Mouse (Mus musculus) MEL (cell line): ENCODE results near the gene Cdc42ep4. TPM values are rescaled to one million over a fixed set of nuclear protein-coding genes. Genes with fewer than 3 reads are reported as not detected.

Source experiments
- DNase-seq: peaks from one replicate; pipeline ENCODE4 v3.0.0; 2011; ENCODE audit warnings: low read depth, low spot score
- H3K27ac ChIP-seq: 2 replicates; pipeline ENCODE4 v1.5.1; 2012; ENCODE audit warnings: low read depth, mild to moderate bottlenecking, control low read depth, low read length, moderate library complexity; ENCODE audit not compliant: control insufficient read depth
- H3K27me3 ChIP-seq, 2 experiments: fragments of 150-350 bp in 1 of 2; sonication (generic) in 1 of 2; 2 replicates each; pipeline ENCODE4 v1.6.1; 2012; ENCODE audit warnings: low read length in 2 of 2, mild to moderate bottlenecking in 2 of 2, improper control_type of control experiment in 1 of 2, moderate library complexity in 1 of 2; ENCODE audit not compliant: insufficient read depth in 2 of 2, control insufficient read depth in 1 of 2
- H3K36me3 ChIP-seq, 2 experiments: 2 replicates each; pipeline ENCODE4 v1.6.1; 2012 to 2014; ENCODE audit warnings: low read length in 2 of 2, improper control_type of control experiment in 1 of 2, inconsistent platforms in 1 of 2, mild to moderate bottlenecking in 1 of 2; ENCODE audit not compliant: insufficient read depth in 2 of 2, control insufficient read depth in 1 of 2
- H3K4me1 ChIP-seq, 2 experiments: fragments of 150-350 bp in 1 of 2; sonication (generic) in 1 of 2; 2 replicates each; pipeline ENCODE4 v1.6.1; 2012; ENCODE audit warnings: low read length in 2 of 2, improper control_type of control experiment in 1 of 2, mild to moderate bottlenecking in 1 of 2; ENCODE audit not compliant: insufficient read depth in 2 of 2, control insufficient read depth in 1 of 2
- H3K4me3 ChIP-seq, 2 experiments: fragments of 150-350 bp in 1 of 2; sonication (generic) in 1 of 2; 2 replicates each; pipeline ENCODE4 v1.5.1; 2012; ENCODE audit warnings: low read depth in 2 of 2, low read length in 2 of 2, mild to moderate bottlenecking in 2 of 2, moderate library complexity in 2 of 2, control low read depth in 1 of 2, improper control_type of control experiment in 1 of 2; ENCODE audit not compliant: control insufficient read depth in 1 of 2, insufficient read depth in 1 of 2
- H3K79me2 ChIP-seq: 2 replicates; pipeline ENCODE4 v1.6.1; 2012; ENCODE audit warnings: mild to moderate bottlenecking, low read length, moderate library complexity; ENCODE audit not compliant: control insufficient read depth, poor library complexity, insufficient read depth
- H3K9ac ChIP-seq: 2 replicates; pipeline ENCODE4 v1.6.1; 2012; ENCODE audit warnings: low read depth, mild to moderate bottlenecking, control low read depth, low read length, moderate library complexity; ENCODE audit not compliant: control insufficient read depth, poor library complexity, severe bottlenecking
- H3K9me3 ChIP-seq: fragments of 150-350 bp; sonication (generic); replicated peaks from 2 replicates; pipeline ENCODE4 v1.6.1; 2012; ENCODE audit warnings: mild to moderate bottlenecking, low read length, improper control_type of control experiment, moderate library complexity; ENCODE audit not compliant: insufficient read depth
- CHD1 ChIP-seq: IDR thresholded peaks from 2 replicates; pipeline ENCODE4 v1.6.1; 2012; ENCODE audit warnings: low read depth, mild to moderate bottlenecking, inconsistent platforms, low read length, improper control_type of control experiment
- CHD2 ChIP-seq: IDR thresholded peaks from 2 replicates; pipeline ENCODE4 v1.6.1; 2011; ENCODE audit warnings: low read length, improper control_type of control experiment
- CTCF ChIP-seq, 3 experiments: IDR thresholded peaks in 2 of 3; conservative IDR thresholded peaks in 1 of 3; 2 replicates each; pipeline ENCODE4 v1.5.1; 2011 to 2012; ENCODE audit warnings: low read length in 3 of 3, low read depth in 2 of 3, mild to moderate bottlenecking in 2 of 3, improper control_type of control experiment in 1 of 3, inconsistent platforms in 1 of 3, mixed read lengths in 1 of 3, moderate library complexity in 1 of 3; ENCODE audit not compliant: control insufficient read depth in 1 of 3, insufficient read depth in 1 of 3, poor library complexity in 1 of 3, severe bottlenecking in 1 of 3
- E2F4 ChIP-seq: IDR thresholded peaks from 2 replicates; pipeline ENCODE4 v1.6.1; 2011; ENCODE audit warnings: low read depth, low read length, improper control_type of control experiment, borderline replicate concordance
- ELF1 ChIP-seq: IDR thresholded peaks from 2 replicates; pipeline ENCODE4 v1.6.1; 2014; ENCODE audit warnings: low read depth, mild to moderate bottlenecking, inconsistent platforms, low read length, improper control_type of control experiment, moderate library complexity
- EP300 ChIP-seq, 2 experiments: IDR thresholded peaks; 2 replicates each; pipeline ENCODE4 v1.6.1; 2011; ENCODE audit warnings: improper control_type of control experiment in 2 of 2, low read length in 2 of 2, low read depth in 1 of 2, mild to moderate bottlenecking in 1 of 2
- ETS1 ChIP-seq: IDR thresholded peaks from 2 replicates; pipeline ENCODE4 v1.6.1; 2012; ENCODE audit warnings: low read depth, mild to moderate bottlenecking, inconsistent platforms, low read length, improper control_type of control experiment, moderate library complexity
- GABPA ChIP-seq: IDR thresholded peaks from 2 replicates; pipeline ENCODE4 v1.6.1; 2012; ENCODE audit warnings: low read depth, mild to moderate bottlenecking, inconsistent platforms, low read length, improper control_type of control experiment, moderate library complexity
- GATA1 ChIP-seq: IDR thresholded peaks from 2 replicates; pipeline ENCODE4 v1.6.1; 2011; ENCODE audit warnings: low read depth, low read length, improper control_type of control experiment
- KAT2A ChIP-seq: conservative IDR thresholded peaks from 2 replicates; pipeline ENCODE4 v1.6.1; 2012; ENCODE audit warnings: low read depth, low read length, improper control_type of control experiment, inconsistent platforms
- MAFK ChIP-seq: IDR thresholded peaks from 2 replicates; pipeline ENCODE4 v1.6.1; 2011; ENCODE audit warnings: low read depth, mild to moderate bottlenecking, low read length, improper control_type of control experiment, borderline replicate concordance
- MAZ ChIP-seq: IDR thresholded peaks from 2 replicates; pipeline ENCODE4 v1.6.1; 2012; ENCODE audit warnings: low read depth, mild to moderate bottlenecking, inconsistent platforms, low read length, improper control_type of control experiment
- MEF2A ChIP-seq: IDR thresholded peaks from 2 replicates; pipeline ENCODE4 v1.6.1; 2014; ENCODE audit warnings: low read depth, mild to moderate bottlenecking, inconsistent platforms, low read length, improper control_type of control experiment; ENCODE audit not compliant: poor library complexity, insufficient replicate concordance, severe bottlenecking; ENCODE audit errors: extremely low read depth
- MXI1 ChIP-seq: IDR thresholded peaks from 2 replicates; pipeline ENCODE4 v1.6.1; 2011; ENCODE audit warnings: mild to moderate bottlenecking, low read depth, low read length, improper control_type of control experiment
- MYB ChIP-seq: IDR thresholded peaks from 2 replicates; pipeline ENCODE4 v1.6.1; 2011; ENCODE audit warnings: mild to moderate bottlenecking, low read depth, low read length, improper control_type of control experiment
- MYC ChIP-seq: IDR thresholded peaks from 2 replicates; pipeline ENCODE4 v1.6.1; 2011; ENCODE audit warnings: low read depth, mild to moderate bottlenecking, low read length, improper control_type of control experiment, moderate library complexity
- NELFE ChIP-seq: IDR thresholded peaks from 2 replicates; pipeline ENCODE4 v1.6.1; 2011; ENCODE audit warnings: low read depth, low read length, improper control_type of control experiment
- NRF1 ChIP-seq: IDR thresholded peaks from 2 replicates; pipeline ENCODE4 v1.6.1; 2014; ENCODE audit warnings: low read depth, mild to moderate bottlenecking, inconsistent platforms, low read length, improper control_type of control experiment, moderate library complexity; ENCODE audit not compliant: poor library complexity, insufficient read depth, severe bottlenecking
- POLR2AphosphoS2 ChIP-seq: IDR thresholded peaks from 2 replicates; pipeline ENCODE4 v1.6.1; 2011; ENCODE audit warnings: low read length, improper control_type of control experiment
- POLR2AphosphoS5 ChIP-seq: IDR thresholded peaks from 2 replicates; pipeline ENCODE4 v1.6.1; 2012; ENCODE audit warnings: low read depth, borderline replicate concordance, mild to moderate bottlenecking, inconsistent platforms, low read length, moderate library complexity, mixed read lengths
- RAD21 ChIP-seq: IDR thresholded peaks from 2 replicates; pipeline ENCODE4 v1.6.1; 2011; ENCODE audit warnings: mild to moderate bottlenecking, low read depth, low read length, improper control_type of control experiment
- SMC3 ChIP-seq: IDR thresholded peaks from 2 replicates; pipeline ENCODE4 v1.6.1; 2011; ENCODE audit warnings: low read depth, low read length, improper control_type of control experiment
- TAL1 ChIP-seq: IDR thresholded peaks from 2 replicates; pipeline ENCODE4 v1.6.1; 2012; ENCODE audit warnings: mild to moderate bottlenecking, inconsistent platforms, low read length, moderate library complexity, mixed read lengths
- USF2 ChIP-seq, 2 experiments: IDR thresholded peaks; 2 replicates each; pipeline ENCODE4 v1.6.1; 2011 to 2012; ENCODE audit warnings: improper control_type of control experiment in 2 of 2, low read length in 2 of 2, borderline replicate concordance in 1 of 2, inconsistent platforms in 1 of 2, low read depth in 1 of 2, mild to moderate bottlenecking in 1 of 2; ENCODE audit not compliant: insufficient read depth in 1 of 2
- ZC3H11A ChIP-seq: IDR thresholded peaks from 2 replicates; pipeline ENCODE4 v1.6.1; 2012; ENCODE audit warnings: low read depth, mild to moderate bottlenecking, inconsistent platforms, low read length, improper control_type of control experiment
- ZKSCAN1 ChIP-seq: IDR thresholded peaks from 2 replicates; pipeline ENCODE4 v1.6.1; 2012; ENCODE audit warnings: low read depth, mild to moderate bottlenecking, inconsistent platforms, low read length, improper control_type of control experiment, moderate library complexity
- ZMIZ1 ChIP-seq: IDR thresholded peaks from 2 replicates; pipeline ENCODE4 v1.6.1; 2012; ENCODE audit warnings: low read depth, mild to moderate bottlenecking, inconsistent platforms, low read length, improper control_type of control experiment, moderate library complexity
- ZNF384 ChIP-seq: IDR thresholded peaks from 2 replicates; pipeline ENCODE4 v1.6.1; 2012; ENCODE audit warnings: low read depth, mild to moderate bottlenecking, inconsistent platforms, low read length, improper control_type of control experiment
- polyA plus RNA-seq, 2 experiments: library from polyadenylated mRNA; stranded (reverse) in 1 of 2; unstranded in 1 of 2; fragments of >175 nt in 1 of 2; fragments of >200 nt in 1 of 2; gene quantifications; 2 replicates each; pipeline versions ENCODE4 v1.2.1 to v1.2.4; 2012; ENCODE audit warnings: low replicate concordance in 2 of 2, low read depth in 1 of 2; ENCODE audit not compliant: insufficient read length in 2 of 2, insufficient read depth in 1 of 2, missing spikeins in 1 of 2
- total RNA-seq: library from RNA; depleted of rRNA; stranded (reverse); fragments of 300-350 nt; gene quantifications from 2 replicates; pipeline ENCODE4 v1.2.3, GENCODE M21; 2012

Cdc42ep4 gene
- total and polyA plus RNA-seq, 3 experiments: 27.7 to 39.0 TPM; not detected in 1

GRCm38 (mm10) chr11:113766284-113766985 lies 14.8 kb upstream of the Cdc42ep4 start:
- DNase-seq: no peak
- no peaks in the 10 kb centered on the region for H3K79me2 ChIP-seq
- no peak overlapping the region for H3K27ac ChIP-seq
- H3K9me3 ChIP-seq: no peaks in the 10 kb centered on the region
- no peaks in the 10 kb centered on the region for H3K27me3 ChIP-seq
- no peak overlapping the region for H3K9ac ChIP-seq
- TF ChIP-seq GATA1: no peak
- TF ChIP-seq ZKSCAN1: no peak
- H3K4me1 ChIP-seq: peaks cover 22 to 42% of the 10 kb centered on the region in 2 experiments
- no peak overlapping the region for H3K4me3 ChIP-seq
- H3K36me3 ChIP-seq: peaks cover 0 to 24% of the 10 kb centered on the region in 2 experiments; a peak in 2 of 4 replicates

- peak; percentile 53 for DNase-seq
- no peak overlapping the region for H3K4me3 ChIP-seq
- no peaks in the 10 kb centered on the region for H3K9me3 ChIP-seq
- no peaks in the 10 kb centered on the region for H3K79me2 ChIP-seq
- H3K27ac ChIP-seq: no peak overlapping the region
- peaks cover 0 to 24% of the 10 kb centered on the region in 2 experiments; a peak in 2 of 4 replicates for H3K36me3 ChIP-seq
- no peak overlapping the region for H3K9ac ChIP-seq
- H3K27me3 ChIP-seq: no peaks in the 10 kb centered on the region
- H3K4me1 ChIP-seq: peaks cover 22 to 42% of the 10 kb centered on the region in 2 experiments
- TF ChIP-seq E2F4: no peak
- TF ChIP-seq GABPA: no peak
- no peak for TF ChIP-seq CHD1
- TF ChIP-seq CTCF (IDR thresholded peaks at IDR 0.05 in 2 of 3, conservative IDR thresholded peaks at IDR 0.05 in 1 of 3; ENCODE audit: control insufficient read depth in 1 of 3, insufficient read depth in 1 of 3, low read depth in 2 of 3, low read length in 3 of 3, poor library complexity in 1 of 3, severe bottlenecking in 1 of 3): no peak
- peak; percentile 36; the same call in 1 of the 2 replicates for TF ChIP-seq GATA1
- TF ChIP-seq EP300 (IDR thresholded peaks at IDR 0.05; ENCODE audit: low read depth in 1 of 2, low read length in 2 of 2): peak in 1 of 2 experiments; percentile 59; a peak in 2 of 4 replicates
- no peak for TF ChIP-seq ZNF384
- TF ChIP-seq TAL1: no peak
- no peak for TF ChIP-seq ELF1
- no peak for TF ChIP-seq ZKSCAN1
- peak; percentile 32; the same call in 1 of the 2 replicates for TF ChIP-seq MXI1
- TF ChIP-seq ZC3H11A: no peak
- TF ChIP-seq MYC: no peak
- no peak for TF ChIP-seq NELFE
- TF ChIP-seq MAZ: peak; percentile 61; the same call in 1 of the 2 replicates
- peak; percentile 92 for TF ChIP-seq ZMIZ1
- no peak for TF ChIP-seq POLR2AphosphoS5
- TF ChIP-seq POLR2AphosphoS2: peak; percentile 57; the same call in 1 of the 2 replicates
- no peak for TF ChIP-seq MAFK
- TF ChIP-seq KAT2A: no peak
- TF ChIP-seq ETS1: peak; percentile 55
- no peak for TF ChIP-seq SMC3
- TF ChIP-seq MEF2A: no peak
- no peak for TF ChIP-seq CHD2
- TF ChIP-seq RAD21: no peak
- no peak for TF ChIP-seq MYB
- TF ChIP-seq USF2 (IDR thresholded peaks at IDR 0.05; ENCODE audit: borderline replicate concordance in 1 of 2, insufficient read depth in 1 of 2, low read depth in 1 of 2, low read length in 2 of 2): no peak
- no peak; the same call in 1 of the 2 replicates for TF ChIP-seq NRF1
Measured at GRCm38 (mm10) chr11:113764132-113764849, 12.6 kb upstream of the Cdc42ep4 start.
